Mouse (Mus musculus): Measurements from ENCODE around the gene Syngap1.

- TF ChIP-seq CTCF (IDR thresholded peaks at IDR 0.05; ENCODE audit: low read depth, low read length) (no peak), GATA1 (IDR thresholded peaks at IDR 0.05; ENCODE audit: borderline replicate concordance, low read length) (no peak), POLR2AphosphoS5 (IDR thresholded peaks at IDR 0.05; ENCODE audit: insufficient replicate concordance, low read depth, low read length) (no peak), TAL1 (conservative IDR thresholded peaks at IDR 0.05; ENCODE audit: low read depth, low read length) (no peak), GATA2 (IDR thresholded peaks at IDR 0.05; ENCODE audit: borderline replicate concordance, low read depth, low read length) (no peak)
Measured at GRCm38 (mm10) chr17:26990521-26990920, 49.5 kb downstream of the Syngap1 start.
